Mouse (Mus musculus): ENCODE results near the gene Acot7. TPM values are rescaled to one million over a fixed set of nuclear protein-coding genes. Genes with fewer than 3 reads are reported as not detected.
A peak's percentile ranks its signal among the peaks of the same experiment; 100 is the strongest.

The Acot7 gene
- polyA plus RNA-seq, 1 experiment from 2014 or later: 63.4 TPM

- WGBS: 57% methylated on average over 6 of the region's 6 CpGs
- Histone ChIP-seq H3K4me2 (replicated peaks; ENCODE audit: low read depth, low read length) (peak overlapping the region; percentile 91), H3K27ac (ENCODE audit: low read length) (peak overlapping the region; percentile 87), H3K4me1 (ENCODE audit: insufficient read depth, low read depth, low read length) (peaks cover 6% of the 10 kb centered on the region; the same call in 1 of the 2 replicates), H3K9ac (replicated peaks; ENCODE audit: low read depth) (peak overlapping the region; percentile 59), H3K36me3 (ENCODE audit: insufficient read depth, low read length) (no peaks in the 10 kb centered on the region), H3K27me3 (replicated peaks; ENCODE audit: insufficient read depth, low read length) (no peaks in the 10 kb centered on the region), H3K9me3 (ENCODE audit: low read length) (no peaks in the 10 kb centered on the region), H3K4me3 (ENCODE audit: low read depth, low read length) (peak overlapping the region; percentile 68)
- DNase-seq (ENCODE audit: low spot score): no peak
- no peak for ATAC-seq
- no peak for TF ChIP-seq EP300 (IDR thresholded peaks at IDR 0.05)
- TF ChIP-seq CTCF (IDR thresholded peaks at IDR 0.05): no peak
These were observed 779 bp upstream of the Acot7 start for GRCm38 (mm10) chr4:152177174-152177536.

- Histone ChIP-seq H3K4me1 (ENCODE audit: insufficient read depth, low read depth, low read length) (peaks cover 6% of the 10 kb centered on the region; the same call in 1 of the 2 replicates), H3K9ac (replicated peaks; ENCODE audit: low read depth) (no peak overlapping the region; the same call in 1 of the 2 replicates), H3K4me2 (replicated peaks; ENCODE audit: low read depth, low read length) (peak overlapping the region; percentile 91), H3K36me3 (ENCODE audit: insufficient read depth, low read length) (no peaks in the 10 kb centered on the region), H3K4me3 (ENCODE audit: low read depth, low read length) (peak overlapping the region; percentile 68), H3K27me3 (replicated peaks; ENCODE audit: insufficient read depth, low read length) (no peaks in the 10 kb centered on the region), H3K27ac (ENCODE audit: low read length) (peak overlapping the region; percentile 35; the same call in 1 of the 2 replicates), H3K9me3 (ENCODE audit: low read length) (no peaks in the 10 kb centered on the region)
- ATAC-seq (peak; percentile 41), DNase-seq (ENCODE audit: low spot score) (peak; percentile 66)
- 2% methylated on average over 34 of the region's 35 CpGs for WGBS
- no peak for TF ChIP-seq CTCF (IDR thresholded peaks at IDR 0.05)
- TF ChIP-seq EP300 (IDR thresholded peaks at IDR 0.05): peak; percentile 57
These were observed 470 bp downstream of the Acot7 start for GRCm38 (mm10) chr4:152178344-152178864.

DNA sequence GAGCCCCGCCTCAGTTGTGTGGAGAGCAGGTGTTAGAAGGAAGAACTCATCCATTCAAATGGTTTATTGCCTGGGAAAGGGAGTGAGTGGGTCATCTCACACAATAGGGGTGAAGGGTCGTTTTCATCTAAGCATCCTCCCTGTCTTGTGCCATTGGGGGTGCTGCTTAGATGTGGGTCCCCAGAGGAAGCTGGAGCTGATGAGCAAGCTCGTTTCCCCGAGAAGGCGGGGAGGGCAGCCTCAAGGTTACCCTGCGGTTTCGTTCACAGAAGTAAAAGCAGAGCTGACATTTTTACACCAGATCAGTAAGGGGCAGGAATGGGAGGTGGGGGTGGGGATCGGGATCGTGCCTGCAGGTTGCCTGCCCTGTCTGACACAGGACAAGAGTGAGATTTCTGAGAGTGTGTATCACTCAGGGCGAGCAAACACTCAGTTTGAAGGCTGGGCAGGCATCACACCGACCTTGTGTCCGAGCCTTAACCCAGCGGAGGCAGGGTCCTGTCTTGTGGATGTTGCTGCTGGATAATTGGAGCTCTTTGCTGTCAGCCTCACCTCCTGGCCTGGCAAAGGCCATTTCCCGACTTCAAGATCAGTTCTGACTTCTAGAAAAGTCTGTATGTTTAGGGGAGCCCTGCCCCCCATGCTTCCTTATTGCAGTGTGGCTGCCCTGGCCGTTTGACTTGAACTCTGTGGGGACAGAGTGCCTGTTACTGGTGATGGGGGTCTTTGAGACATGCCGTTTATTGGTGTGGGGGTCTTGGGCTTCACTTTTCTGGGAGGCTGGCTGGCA lies 1.2 kb downstream of the Acot7 start:
- H3K27me3 ChIP-seq (replicated peaks; ENCODE audit: insufficient read depth, low read length): no peaks in the 10 kb centered on the region
- peak overlapping the region; percentile 68 for H3K4me3 ChIP-seq (ENCODE audit: low read depth, low read length)
- no peak for ATAC-seq
- H3K4me1 ChIP-seq (ENCODE audit: insufficient read depth, low read depth, low read length): peaks cover 6% of the 10 kb centered on the region; the same call in 1 of the 2 replicates
- H3K4me2 ChIP-seq (replicated peaks; ENCODE audit: low read depth, low read length): peak overlapping the region; percentile 91
- peak overlapping the region; percentile 35; the same call in 1 of the 2 replicates for H3K27ac ChIP-seq (ENCODE audit: low read length)
- no peaks in the 10 kb centered on the region for H3K9me3 ChIP-seq (ENCODE audit: low read length)
- H3K9ac ChIP-seq (replicated peaks; ENCODE audit: low read depth): no peak overlapping the region
- TF ChIP-seq CTCF (IDR thresholded peaks at IDR 0.05): no peak
- TF ChIP-seq EP300 (IDR thresholded peaks at IDR 0.05): no peak
- 25% methylated on average over 16 of the region's 16 CpGs for WGBS
- no peak for DNase-seq (ENCODE audit: low spot score)
- no peaks in the 10 kb centered on the region for H3K36me3 ChIP-seq (ENCODE audit: insufficient read depth, low read length)

- H3K4me3 ChIP-seq (ENCODE audit: low read depth, low read length): no peak overlapping the region
- H3K27ac ChIP-seq (ENCODE audit: low read length): no peak overlapping the region
- no peaks in the 10 kb centered on the region for H3K9me3 ChIP-seq (ENCODE audit: low read length)
- DNase-seq (ENCODE audit: low spot score) (no peak), ATAC-seq (no peak)
- 77% methylated on average over 16 of the region's 16 CpGs for WGBS
- H3K4me2 ChIP-seq (replicated peaks; ENCODE audit: low read depth, low read length): no peak overlapping the region
- peaks cover 6% of the 10 kb centered on the region; the same call in 1 of the 2 replicates for H3K4me1 ChIP-seq (ENCODE audit: insufficient read depth, low read depth, low read length)
- no peaks in the 10 kb centered on the region for H3K36me3 ChIP-seq (ENCODE audit: insufficient read depth, low read length)
- no peaks in the 10 kb centered on the region for H3K27me3 ChIP-seq (replicated peaks; ENCODE audit: insufficient read depth, low read length)
- H3K9ac ChIP-seq (replicated peaks; ENCODE audit: low read depth): no peak overlapping the region
- TF ChIP-seq CTCF (IDR thresholded peaks at IDR 0.05) (no peak), EP300 (IDR thresholded peaks at IDR 0.05) (no peak)
These were observed 2.2 kb downstream of the Acot7 start for GRCm38 (mm10) chr4:152179946-152180660.

DNA sequence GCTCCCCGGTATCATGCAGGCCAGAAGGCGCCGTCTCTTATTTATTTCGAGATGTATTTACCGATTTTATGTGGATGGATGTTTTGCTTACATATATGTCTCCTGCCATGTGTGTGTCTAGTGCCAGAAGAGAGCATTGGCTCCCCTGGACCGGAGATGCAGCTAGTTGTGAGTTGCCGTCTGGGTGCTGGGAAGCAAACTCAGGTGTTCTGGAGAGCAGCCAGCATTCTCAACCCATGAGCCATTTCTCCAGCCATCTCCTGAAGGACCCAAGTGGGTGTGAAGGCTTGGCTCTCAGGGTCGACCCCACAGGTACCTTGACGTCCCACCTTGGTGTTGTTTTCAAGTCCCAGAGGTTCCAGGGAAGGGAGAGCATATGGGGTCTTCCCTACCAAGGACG lies 4.3 kb downstream of the Acot7 start:
- WGBS: 80% methylated on average over 10 of the region's 10 CpGs
- no peak for ATAC-seq
- DNase-seq (ENCODE audit: low spot score): no peak
- Histone ChIP-seq H3K27ac (ENCODE audit: low read length) (no peak overlapping the region), H3K4me3 (ENCODE audit: low read depth, low read length) (no peak overlapping the region), H3K4me2 (replicated peaks; ENCODE audit: low read depth, low read length) (no peak overlapping the region), H3K4me1 (ENCODE audit: insufficient read depth, low read depth, low read length) (peaks cover 18% of the 10 kb centered on the region; the same call in 1 of the 2 replicates), H3K9me3 (ENCODE audit: low read length) (no peaks in the 10 kb centered on the region), H3K27me3 (replicated peaks; ENCODE audit: insufficient read depth, low read length) (no peaks in the 10 kb centered on the region), H3K9ac (replicated peaks; ENCODE audit: low read depth) (no peak overlapping the region), H3K36me3 (ENCODE audit: insufficient read depth, low read length) (no peaks in the 10 kb centered on the region)
- TF ChIP-seq EP300 (IDR thresholded peaks at IDR 0.05) (no peak), CTCF (IDR thresholded peaks at IDR 0.05) (no peak)
